Mouse (Mus musculus) heart, embryonic 16.5 days (tissue): Measurements from ENCODE around the gene Cdh6. TPM values are rescaled to one million over a fixed set of nuclear protein-coding genes. Genes with fewer than 3 reads are reported as not detected.

Experiments used
- ATAC-seq: fragments of 200-750 bp; cut with Nextera tagmentation; replicated peaks from 2 replicates; pipeline ENCODE4 v1.8.0; 2017; ENCODE audit warnings: moderate number of reproducible peaks; ENCODE audit not compliant: insufficient read depth, low FRiP score; ENCODE audit errors: extremely low read depth
- H3K27ac ChIP-seq: fragments of 300-500 bp; sonication (generic); 2 replicates; pipeline ENCODE4 v1.5.1; 2014; ENCODE audit warnings: mild to moderate bottlenecking, low read length, control low read depth, moderate library complexity
- H3K27me3 ChIP-seq: fragments of 300-500 bp; sonication (generic); 2 replicates; pipeline ENCODE4 v1.6.1; 2014; ENCODE audit warnings: low read length, mixed read lengths; ENCODE audit not compliant: control insufficient read depth, insufficient read depth
- H3K36me3 ChIP-seq: fragments of 300-500 bp; sonication (generic); 2 replicates; pipeline ENCODE4 v1.6.1; 2014; ENCODE audit not compliant: control insufficient read depth, insufficient read depth
- H3K4me1 ChIP-seq: fragments of 300-500 bp; sonication (generic); 2 replicates; pipeline ENCODE4 v1.6.1; 2014; ENCODE audit warnings: low read length, mixed read lengths; ENCODE audit not compliant: control insufficient read depth, insufficient read depth
- H3K4me2 ChIP-seq: fragments of 300-500 bp; sonication (generic); 2 replicates; pipeline ENCODE4 v1.6.1; 2014; ENCODE audit warnings: low read depth, mild to moderate bottlenecking, control low read depth, low read length
- H3K4me3 ChIP-seq: fragments of 300-500 bp; sonication (generic); 2 replicates; pipeline ENCODE4 v1.5.1; 2014; ENCODE audit warnings: mild to moderate bottlenecking, control low read depth, low read length
- H3K9ac ChIP-seq: fragments of 300-500 bp; sonication (generic); 2 replicates; pipeline ENCODE4 v1.6.1; 2014; ENCODE audit warnings: low read length, control low read depth
- H3K9me3 ChIP-seq: fragments of 300-500 bp; sonication (generic); replicated peaks from 2 replicates; pipeline ENCODE4 v1.6.1; 2016; ENCODE audit warnings: low read length; ENCODE audit not compliant: control insufficient read depth
- WGBS: fragments of 180-500 bp; shearing (Covaris S2); extraction: QIAGEN DNeasy Blood & Tissue Kit; methylation state at CpG from one replicate; pipeline ENCODE4 v1.1.7; 2014; 5-methylcytosine and 5-hydroxymethylcytosine counted together
- polyA plus RNA-seq: library from polyadenylated mRNA; unstranded; fragments of >200 nt; fragmentation: Nextera tagmentation; extraction: Ambion mirVana; gene quantifications from 2 replicates; pipeline ENCODE4 v1.2.1, GENCODE M21; 2015

The Cdh6 gene
- polyA plus RNA-seq, 1 experiment from 2014 or later, result 1.4 TPM

- H3K27me3 ChIP-seq, result no peaks in the 10 kb centered on the region
- H3K36me3 ChIP-seq, result no peaks in the 10 kb centered on the region
- H3K4me2 ChIP-seq, result no peak overlapping the region
- H3K9ac ChIP-seq, result no peak overlapping the region
- no peaks in the 10 kb centered on the region for H3K9me3 ChIP-seq
- 70% methylated on average over 9 of the region's 9 CpGs for WGBS
- H3K4me1 ChIP-seq, result 0 out of 2 replicates have a peak, but pooled peaks cover 2% of the 10 kb centered on the region
- no peak overlapping the region for H3K4me3 ChIP-seq
- H3K27ac ChIP-seq, result no peak overlapping the region
- no peak for ATAC-seq
Measured at GRCm38 (mm10) chr15:13084746-13085145, 88.7 kb downstream of the Cdh6 start.

- H3K4me3 ChIP-seq, result no peak overlapping the region
- no peak overlapping the region for H3K9ac ChIP-seq
- no peaks in the 10 kb centered on the region for H3K9me3 ChIP-seq
- no peak overlapping the region for H3K27ac ChIP-seq
- ATAC-seq, result no peak
- WGBS, result 53% methylated on average over 8 of the region's 8 CpGs
- no peaks in the 10 kb centered on the region for H3K27me3 ChIP-seq
- H3K4me2 ChIP-seq, result no peak overlapping the region
- H3K4me1 ChIP-seq, result peaks cover 4% of the 10 kb centered on the region; the same call in 1 of the 2 replicates
- H3K36me3 ChIP-seq, result no peaks in the 10 kb centered on the region
Measured at GRCm38 (mm10) chr15:13076908-13077669, 96.4 kb downstream of the Cdh6 start.

- H3K27me3 ChIP-seq, result no peaks in the 10 kb centered on the region
- H3K27ac ChIP-seq, result no peak overlapping the region
- no peaks in the 10 kb centered on the region for H3K9me3 ChIP-seq
- H3K4me2 ChIP-seq, result no peak overlapping the region
- no peak for ATAC-seq
- H3K36me3 ChIP-seq, result no peaks in the 10 kb centered on the region
- 76% methylated on average over 4 of the region's 4 CpGs for WGBS
- no peak overlapping the region for H3K9ac ChIP-seq
- peaks cover 4% of the 10 kb centered on the region; the same call in 1 of the 2 replicates for H3K4me1 ChIP-seq
- H3K4me3 ChIP-seq, result no peak overlapping the region
Measured at GRCm38 (mm10) chr15:13074047-13074446, 99.4 kb downstream of the Cdh6 start.

GRCm38 (mm10) chr15:13068213-13068516 is 105.3 kb downstream of the Cdh6 start:
- no peak for ATAC-seq
- Histone ChIP-seq H3K4me3 (no peak overlapping the region), H3K36me3 (no peaks in the 10 kb centered on the region), H3K27me3 (no peaks in the 10 kb centered on the region), H3K4me1 (no peaks in the 10 kb centered on the region), H3K27ac (no peak overlapping the region), H3K9me3 (no peaks in the 10 kb centered on the region), H3K9ac (no peak overlapping the region), H3K4me2 (peak overlapping the region; percentile 69)

GRCm38 (mm10) chr15:13067429-13068212 is 105.9 kb downstream of the Cdh6 start:
- Histone ChIP-seq H3K4me2 (peak overlapping the region; percentile 69), H3K4me3 (peak overlapping the region; percentile 47), H3K27me3 (no peaks in the 10 kb centered on the region), H3K4me1 (no peaks in the 10 kb centered on the region), H3K9ac (peak overlapping the region; percentile 61), H3K9me3 (no peaks in the 10 kb centered on the region), H3K27ac (no peak overlapping the region), H3K36me3 (no peaks in the 10 kb centered on the region)
- WGBS, result 30% methylated on average over 20 of the region's 20 CpGs
- no peak; the same call in 1 of the 2 replicates for ATAC-seq

- Histone ChIP-seq H3K4me2 (no peak overlapping the region), H3K9ac (no peak overlapping the region), H3K27ac (no peak overlapping the region), H3K27me3 (no peaks in the 10 kb centered on the region), H3K4me3 (no peak overlapping the region), H3K4me1 (no peaks in the 10 kb centered on the region), H3K36me3 (no peaks in the 10 kb centered on the region), H3K9me3 (no peaks in the 10 kb centered on the region)
- 69% methylated on average over 9 of the region's 9 CpGs for WGBS
- no peak for ATAC-seq
Measured at GRCm38 (mm10) chr15:13066765-13067164, 106.7 kb downstream of the Cdh6 start.

- no peak overlapping the region for H3K27ac ChIP-seq
- H3K9me3 ChIP-seq, result no peaks in the 10 kb centered on the region
- no peak overlapping the region for H3K4me2 ChIP-seq
- H3K4me1 ChIP-seq, result peaks cover 4% of the 10 kb centered on the region; the same call in 1 of the 2 replicates
- no peak overlapping the region for H3K4me3 ChIP-seq
- no peak for ATAC-seq
- H3K27me3 ChIP-seq, result no peaks in the 10 kb centered on the region
- WGBS, result 95% methylated on average over 13 of the region's 13 CpGs
- no peak overlapping the region for H3K9ac ChIP-seq
- no peaks in the 10 kb centered on the region for H3K36me3 ChIP-seq
Measured at GRCm38 (mm10) chr15:13063633-13064032, 109.8 kb downstream of the Cdh6 start.

- H3K27me3 ChIP-seq, result no peaks in the 10 kb centered on the region
- no peak overlapping the region for H3K9ac ChIP-seq
- H3K4me1 ChIP-seq, result peaks cover 4% of the 10 kb centered on the region; the same call in 1 of the 2 replicates
- H3K4me3 ChIP-seq, result no peak overlapping the region
- 60% methylated on average over 5 of the region's 5 CpGs for WGBS
- ATAC-seq, result no peak
- no peaks in the 10 kb centered on the region for H3K9me3 ChIP-seq
- H3K36me3 ChIP-seq, result no peaks in the 10 kb centered on the region
- no peak overlapping the region for H3K27ac ChIP-seq
- H3K4me2 ChIP-seq, result no peak overlapping the region
Measured at GRCm38 (mm10) chr15:13057728-13058127, 115.7 kb downstream of the Cdh6 start.

GRCm38 (mm10) chr15:13057302-13057701 is 116.2 kb downstream of the Cdh6 start:
- H3K9me3 ChIP-seq, result no peaks in the 10 kb centered on the region
- H3K36me3 ChIP-seq, result no peaks in the 10 kb centered on the region
- H3K4me1 ChIP-seq, result peaks cover 4% of the 10 kb centered on the region; the same call in 1 of the 2 replicates
- no peak overlapping the region for H3K4me2 ChIP-seq
- WGBS, result 94% methylated on average over 10 of the region's 10 CpGs
- no peak overlapping the region for H3K4me3 ChIP-seq
- H3K9ac ChIP-seq, result no peak overlapping the region
- no peak for ATAC-seq
- H3K27ac ChIP-seq, result no peak overlapping the region
- no peaks in the 10 kb centered on the region for H3K27me3 ChIP-seq
